Mouse (Mus musculus): ENCODE data around the gene Osbpl9. TPM values are rescaled to one million over a fixed set of nuclear protein-coding genes. Genes with fewer than 3 reads are reported as not detected.

Gene Osbpl9
- polyA plus RNA-seq, 1 experiment = 113 TPM

- TF ChIP-seq POLR2A (IDR thresholded peaks at IDR 0.05; ENCODE audit: low read depth, low read length) (no peak), CTCF (IDR thresholded peaks at IDR 0.05; ENCODE audit: borderline replicate concordance, insufficient read depth, low read length) (no peak)
- peak overlapping the region; percentile 93; the same call in 1 of the 2 replicates for H3K27ac ChIP-seq (ENCODE audit: insufficient read depth, low read length)
- no peak overlapping the region for H3K4me3 ChIP-seq (ENCODE audit: insufficient read depth, low read length)
- peaks cover 3% of the 10 kb centered on the region for H3K4me1 ChIP-seq (ENCODE audit: control insufficient read depth, insufficient read depth, low read length)
Measured at GRCm38 (mm10) chr4:109213986-109214385, 11.9 kb upstream of the Osbpl9 start.

GRCm38 (mm10) chr4:109210881-109211280 lies 8.8 kb upstream of the Osbpl9 start:
- Histone ChIP-seq H3K4me1 (ENCODE audit: control insufficient read depth, insufficient read depth, low read length) (peaks cover 3% of the 10 kb centered on the region), H3K4me3 (ENCODE audit: insufficient read depth, low read length) (no peak overlapping the region), H3K27ac (ENCODE audit: insufficient read depth, low read length) (no peak overlapping the region)
- no peak for TF ChIP-seq CTCF (IDR thresholded peaks at IDR 0.05; ENCODE audit: borderline replicate concordance, insufficient read depth, low read length)
- TF ChIP-seq POLR2A (IDR thresholded peaks at IDR 0.05; ENCODE audit: low read depth, low read length) = no peak

- no peak for TF ChIP-seq CTCF (IDR thresholded peaks at IDR 0.05; ENCODE audit: borderline replicate concordance, insufficient read depth, low read length)
- no peak for TF ChIP-seq POLR2A (IDR thresholded peaks at IDR 0.05; ENCODE audit: low read depth, low read length)
- Histone ChIP-seq H3K4me1 (ENCODE audit: control insufficient read depth, insufficient read depth, low read length) (peaks cover 3% of the 10 kb centered on the region), H3K27ac (ENCODE audit: insufficient read depth, low read length) (no peak overlapping the region), H3K4me3 (ENCODE audit: insufficient read depth, low read length) (no peak overlapping the region)
Measured at GRCm38 (mm10) chr4:109210253-109210652, 8.2 kb upstream of the Osbpl9 start.

DNA sequence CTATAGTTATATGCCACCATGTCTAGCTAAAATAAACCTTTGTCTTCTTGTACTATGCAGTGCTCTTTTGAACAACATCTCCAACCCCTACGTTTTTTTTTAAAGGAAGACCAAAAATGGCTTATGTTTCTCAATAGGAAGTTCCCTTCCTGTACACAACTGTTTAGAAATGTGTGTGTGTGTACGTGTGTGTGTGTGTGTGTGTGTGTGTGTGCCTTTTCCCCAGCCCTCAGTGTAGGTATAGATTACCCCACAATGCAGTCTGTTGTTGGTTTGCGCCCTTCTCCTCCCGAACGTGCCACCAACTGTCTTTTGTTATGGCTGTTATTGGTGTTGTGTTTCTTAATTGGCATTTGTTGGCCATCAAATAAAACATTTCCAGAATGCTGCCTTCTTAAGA lies 5.5 kb upstream of the Osbpl9 start:
- peaks cover 4% of the 10 kb centered on the region; the same call in 1 of the 2 replicates for H3K4me1 ChIP-seq (ENCODE audit: control insufficient read depth, insufficient read depth, low read length)
- TF ChIP-seq POLR2A (IDR thresholded peaks at IDR 0.05; ENCODE audit: low read depth, low read length) = no peak
- TF ChIP-seq CTCF (IDR thresholded peaks at IDR 0.05; ENCODE audit: borderline replicate concordance, insufficient read depth, low read length) = no peak
- H3K4me3 ChIP-seq (ENCODE audit: insufficient read depth, low read length) = no peak overlapping the region
- no peak overlapping the region for H3K27ac ChIP-seq (ENCODE audit: insufficient read depth, low read length)

DNA sequence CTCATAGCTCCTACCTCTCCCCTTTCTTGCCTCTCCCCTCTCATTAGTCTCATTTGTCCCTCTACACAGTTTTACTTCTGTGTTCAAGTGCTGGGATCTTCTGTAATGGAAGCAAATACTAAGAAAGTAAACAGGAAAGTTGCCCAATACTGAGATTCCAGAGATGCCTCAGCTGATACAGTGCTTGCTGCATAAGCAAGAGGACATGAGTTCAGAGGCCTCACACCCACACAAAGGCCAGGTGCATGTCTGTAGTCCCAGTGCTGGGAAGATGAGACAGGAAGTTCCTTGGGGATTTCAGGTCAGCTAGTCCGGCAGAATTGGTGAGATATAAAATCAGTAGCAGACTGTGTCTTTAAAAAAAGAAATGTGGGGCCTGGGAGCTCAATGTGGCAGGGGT lies 2.3 kb upstream of the Osbpl9 start:
- Histone ChIP-seq H3K27ac (ENCODE audit: insufficient read depth, low read length) (peak overlapping the region; percentile 51; the same call in 1 of the 2 replicates), H3K4me1 (ENCODE audit: control insufficient read depth, insufficient read depth, low read length) (peaks cover 4% of the 10 kb centered on the region; the same call in 1 of the 2 replicates), H3K4me3 (ENCODE audit: insufficient read depth, low read length) (no peak overlapping the region)
- TF ChIP-seq CTCF (IDR thresholded peaks at IDR 0.05; ENCODE audit: borderline replicate concordance, insufficient read depth, low read length) = no peak

DNA sequence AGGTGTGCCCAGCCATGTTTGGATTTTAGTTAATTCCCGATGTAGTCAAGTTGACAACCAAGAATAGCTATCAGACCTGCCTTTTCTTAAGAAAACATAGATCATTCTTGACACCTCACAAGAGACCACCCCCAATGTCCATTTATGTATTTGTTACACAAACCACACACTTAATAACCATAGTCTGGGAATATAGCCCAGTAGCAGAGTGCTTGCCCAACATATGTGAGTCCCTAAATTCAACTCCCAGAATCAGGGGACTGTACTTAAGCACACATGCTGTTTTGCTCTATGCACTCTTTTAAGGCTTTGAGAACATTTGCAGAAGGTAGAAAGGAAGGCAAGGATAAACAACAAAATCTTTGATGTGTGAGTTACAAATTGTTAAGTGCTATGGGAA lies 1.9 kb upstream of the Osbpl9 start:
- H3K4me3 ChIP-seq (ENCODE audit: insufficient read depth, low read length) = no peak overlapping the region
- H3K4me1 ChIP-seq (ENCODE audit: control insufficient read depth, insufficient read depth, low read length) = peaks cover 4% of the 10 kb centered on the region; the same call in 1 of the 2 replicates
- TF ChIP-seq POLR2A (IDR thresholded peaks at IDR 0.05; ENCODE audit: low read depth, low read length) (no peak), CTCF (IDR thresholded peaks at IDR 0.05; ENCODE audit: borderline replicate concordance, insufficient read depth, low read length) (no peak)
- H3K27ac ChIP-seq (ENCODE audit: insufficient read depth, low read length) = peak overlapping the region; percentile 51; the same call in 1 of the 2 replicates

DNA sequence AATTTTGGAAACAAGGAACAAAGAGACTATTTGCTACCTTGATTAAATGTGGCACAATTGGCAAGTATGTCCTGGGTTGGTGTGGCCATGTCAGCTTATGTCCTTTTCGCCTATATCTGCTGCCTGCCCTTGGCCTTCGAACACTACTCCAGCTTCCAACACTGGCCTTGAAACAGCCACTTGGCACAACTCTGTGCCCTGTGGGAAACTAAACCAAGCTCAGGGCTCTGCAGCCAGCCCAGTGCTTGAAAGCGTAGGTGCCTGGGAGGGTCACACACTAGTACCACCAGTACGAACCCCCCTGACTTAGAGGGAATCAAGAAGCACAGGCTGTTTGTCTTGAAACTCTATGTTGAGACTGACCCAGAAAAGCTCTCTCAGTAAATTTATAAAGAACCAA lies 3.0 kb downstream of the Osbpl9 start:
- Histone ChIP-seq H3K27ac (ENCODE audit: insufficient read depth, low read length) (no peak overlapping the region), H3K4me1 (ENCODE audit: control insufficient read depth, insufficient read depth, low read length) (no peaks in the 10 kb centered on the region), H3K4me3 (ENCODE audit: insufficient read depth, low read length) (no peak overlapping the region)
- TF ChIP-seq CTCF (IDR thresholded peaks at IDR 0.05; ENCODE audit: borderline replicate concordance, insufficient read depth, low read length) (no peak), POLR2A (IDR thresholded peaks at IDR 0.05; ENCODE audit: low read depth, low read length) (no peak)

- TF ChIP-seq POLR2A (IDR thresholded peaks at IDR 0.05; ENCODE audit: low read depth, low read length) (no peak), CTCF (IDR thresholded peaks at IDR 0.05; ENCODE audit: borderline replicate concordance, insufficient read depth, low read length) (no peak)
- no peak overlapping the region for H3K4me3 ChIP-seq (ENCODE audit: insufficient read depth, low read length)
- no peaks in the 10 kb centered on the region for H3K4me1 ChIP-seq (ENCODE audit: control insufficient read depth, insufficient read depth, low read length)
- H3K27ac ChIP-seq (ENCODE audit: insufficient read depth, low read length) = no peak overlapping the region
Measured at GRCm38 (mm10) chr4:109195900-109196629, 6.0 kb downstream of the Osbpl9 start.

DNA sequence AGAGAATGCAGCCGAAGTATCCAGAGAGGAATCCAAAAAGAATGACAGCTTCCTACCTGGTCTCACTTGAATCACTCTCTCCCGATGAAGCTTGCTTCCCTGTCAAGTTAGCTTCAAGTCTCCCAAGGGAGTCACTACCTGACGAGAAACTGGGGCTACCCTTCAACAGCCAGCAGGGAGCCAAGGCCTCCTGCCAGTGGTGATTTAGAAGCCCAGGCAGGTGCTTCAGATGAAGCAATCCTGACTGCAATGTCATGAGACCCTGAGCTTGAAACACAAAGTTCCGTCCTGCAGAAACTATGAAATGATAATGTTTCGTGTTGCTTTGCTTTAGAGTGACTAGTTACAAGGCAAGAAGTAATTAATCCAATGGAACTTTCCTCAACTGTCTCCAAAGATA lies 8.2 kb downstream of the Osbpl9 start:
- H3K4me3 ChIP-seq (ENCODE audit: insufficient read depth, low read length) = no peak overlapping the region
- no peak overlapping the region for H3K27ac ChIP-seq (ENCODE audit: insufficient read depth, low read length)
- no peaks in the 10 kb centered on the region for H3K4me1 ChIP-seq (ENCODE audit: control insufficient read depth, insufficient read depth, low read length)
- no peak for TF ChIP-seq POLR2A (IDR thresholded peaks at IDR 0.05; ENCODE audit: low read depth, low read length)
- no peak for TF ChIP-seq CTCF (IDR thresholded peaks at IDR 0.05; ENCODE audit: borderline replicate concordance, insufficient read depth, low read length)

- no peak overlapping the region for H3K27ac ChIP-seq (ENCODE audit: insufficient read depth, low read length)
- H3K4me3 ChIP-seq (ENCODE audit: insufficient read depth, low read length) = no peak overlapping the region
- no peaks in the 10 kb centered on the region for H3K4me1 ChIP-seq (ENCODE audit: control insufficient read depth, insufficient read depth, low read length)
- TF ChIP-seq POLR2A (IDR thresholded peaks at IDR 0.05; ENCODE audit: low read depth, low read length) = no peak
- no peak for TF ChIP-seq CTCF (IDR thresholded peaks at IDR 0.05; ENCODE audit: borderline replicate concordance, insufficient read depth, low read length)
Measured at GRCm38 (mm10) chr4:109191598-109191997, 10.5 kb downstream of the Osbpl9 start.
